Comparison of ENCODE assay signal across 1 mouse cellular context in the genomic region with DNA sequence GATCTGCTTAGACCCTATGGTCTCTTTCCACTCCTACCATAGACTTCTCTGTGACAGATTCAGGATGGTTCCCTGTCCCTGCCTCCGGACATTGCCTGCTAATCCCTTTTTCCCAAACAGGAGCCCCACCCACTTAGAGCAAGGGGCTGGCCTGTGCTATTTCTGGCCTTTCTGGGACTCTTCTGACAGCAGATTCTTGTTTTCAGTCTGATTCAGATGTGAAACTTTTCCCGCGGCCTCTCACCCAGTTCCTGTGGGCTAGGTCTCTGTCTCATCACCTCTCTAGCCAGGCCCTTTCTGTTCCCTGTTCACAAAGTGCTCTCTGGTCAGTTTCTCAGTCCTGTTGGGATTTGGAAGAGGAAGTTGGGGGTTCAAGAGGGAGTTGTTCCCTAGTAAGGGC.
TF ChIP-seq lines count a peak whose summit lies in the region.

No protein-coding gene starts in this region.

TF ChIP-seq in CH12.LX, 34 proteins besides CTCF, POLR2A, EP300 and RAD21 (continued from another document):
- TF ChIP-seq ZKSCAN1 (IDR thresholded peaks at IDR 0.05; ENCODE audit: borderline replicate concordance, low read depth, low read length), result no peak
- TF ChIP-seq E2F4 (IDR thresholded peaks at IDR 0.05; ENCODE audit: insufficient replicate concordance, low read depth, low read length), result no peak
- no peak for TF ChIP-seq JUND (conservative IDR thresholded peaks at IDR 0.05; ENCODE audit: low read depth, low read length)
- TF ChIP-seq CHD1 (IDR thresholded peaks at IDR 0.05; ENCODE audit: low read depth, low read length), result no peak
